Mouse (Mus musculus): Measurements from ENCODE around the gene Cpne4.

Gene Cpne4

DNA sequence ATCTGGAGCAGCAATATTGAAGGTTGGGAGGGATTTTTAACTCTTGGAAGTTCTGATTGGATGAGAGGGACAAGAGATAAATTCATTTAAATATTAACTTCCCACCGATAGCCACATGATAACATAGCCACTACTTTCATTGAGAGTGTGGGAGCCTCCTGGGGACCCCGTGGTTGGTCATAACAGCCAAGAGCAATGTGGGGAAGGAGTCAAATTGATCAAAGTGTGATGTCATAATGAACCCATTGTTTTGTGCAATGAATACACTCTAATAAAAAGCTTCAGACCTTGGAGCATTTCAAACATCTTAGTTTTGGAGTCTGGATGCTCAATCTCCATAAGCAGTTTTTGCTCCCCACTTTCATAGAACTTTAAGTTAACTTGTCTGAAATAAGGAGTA is at the start of gene Cpne4:
Gene Cpne4 (plus strand): TSS at position 301 of the 400 bp plus-strand sequence.
- no peak for DNase-seq

- DNase-seq, result no peak
Measured at GRCm38 (mm10) chr9:104515187-104515586, 31.9 kb upstream of the Cpne4 start.

DNA sequence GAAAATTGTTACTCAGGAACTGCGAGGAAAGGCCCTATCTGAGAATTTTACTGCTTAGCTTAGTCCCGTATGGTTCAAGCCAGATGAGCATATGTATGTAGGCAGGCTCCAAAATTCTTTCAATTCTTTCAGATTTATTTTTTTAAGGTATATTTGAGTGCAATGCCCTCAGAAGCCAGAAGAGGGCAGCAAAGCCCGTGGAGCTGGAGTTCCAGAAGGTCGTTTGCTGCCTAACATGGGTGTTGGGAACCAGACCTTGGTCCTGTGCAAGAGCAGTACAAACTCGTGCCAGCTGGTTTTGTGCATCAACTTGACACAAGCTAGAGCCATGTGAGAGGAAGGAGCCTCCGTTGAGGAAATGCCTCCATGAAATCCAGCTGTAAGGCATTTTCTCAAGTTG is 11.6 kb upstream of the Cpne4 start:
- no peak for DNase-seq

DNA sequence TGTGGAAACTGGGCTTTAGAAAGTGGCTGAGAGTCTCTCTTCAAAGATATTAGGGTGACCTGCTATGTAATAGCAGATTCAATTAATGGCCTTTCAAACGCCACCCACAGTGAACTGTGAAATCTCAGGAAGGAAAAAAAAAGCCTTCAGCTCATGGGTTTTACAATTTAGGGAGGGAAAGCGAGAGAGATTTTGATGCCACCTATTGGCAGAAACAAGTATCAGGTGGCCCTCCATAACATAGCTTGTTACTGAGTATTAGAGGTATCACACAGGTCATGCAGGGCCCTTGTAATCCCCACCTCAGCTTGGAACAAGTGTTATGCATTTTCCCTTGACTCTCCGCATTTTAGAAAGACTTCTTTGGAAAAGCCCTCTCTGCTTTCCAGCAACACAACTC is 18.7 kb downstream of the Cpne4 start:
- DNase-seq, result no peak

GRCm38 (mm10) chr9:104566468-104566867 is 19.4 kb downstream of the Cpne4 start:
- DNase-seq, result no peak

DNA sequence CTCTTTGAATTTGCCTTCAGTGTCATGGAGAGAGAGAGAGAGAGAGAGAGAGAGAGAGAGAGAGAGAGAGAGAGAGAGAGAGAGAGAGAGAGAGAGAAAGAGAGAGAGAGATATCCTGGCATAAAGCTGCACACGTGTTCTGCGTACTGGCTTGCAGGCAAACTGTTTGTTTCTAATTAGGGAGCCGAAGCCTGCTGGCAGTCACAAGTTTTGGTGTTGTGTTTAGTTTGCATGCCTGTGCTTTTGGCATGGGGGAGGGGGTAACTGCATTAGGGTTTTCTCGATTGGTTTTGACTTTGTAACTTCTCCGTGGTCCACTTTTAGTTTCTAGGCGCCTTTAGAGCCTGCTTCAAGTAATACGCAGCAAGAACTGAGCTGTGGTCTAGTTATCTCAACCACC is 20.0 kb downstream of the Cpne4 start:
- DNase-seq, result no peak

DNA sequence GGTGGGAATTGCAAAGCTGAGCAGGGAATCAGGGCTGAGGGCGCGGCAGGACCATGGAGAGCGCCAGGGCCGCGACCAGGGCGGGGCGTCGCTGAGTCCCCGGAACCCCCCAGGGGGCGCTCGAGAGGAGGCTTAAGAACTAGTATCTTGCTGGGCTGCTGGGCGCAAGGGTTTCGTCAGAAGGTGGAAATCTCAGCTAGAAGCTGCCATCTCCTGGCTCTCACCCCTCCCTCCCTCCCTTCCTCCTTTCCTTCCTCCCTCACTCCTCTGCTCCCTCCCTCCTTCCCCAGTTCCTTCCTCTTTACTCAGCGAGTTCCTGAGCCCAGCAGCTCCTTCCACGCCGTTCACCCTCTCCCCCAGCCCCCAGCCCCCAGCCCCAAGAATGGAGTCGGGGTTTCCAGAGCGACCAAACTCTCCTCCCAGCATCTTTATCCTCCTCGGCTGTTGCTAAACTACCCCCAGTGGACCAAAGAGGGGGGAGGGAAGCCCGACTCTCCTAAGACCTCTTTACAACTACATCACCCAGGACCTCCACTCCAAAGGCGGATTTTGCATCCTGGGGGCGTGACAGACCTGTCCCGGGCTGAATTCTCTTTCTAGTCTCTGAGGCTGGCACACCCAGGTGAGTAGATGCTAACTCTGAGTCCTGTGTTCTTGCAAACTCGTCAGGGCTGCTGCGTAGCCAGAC is 22.5 kb downstream of the Cpne4 start:
- peak; percentile 78 to 83 for DNase-seq

DNA sequence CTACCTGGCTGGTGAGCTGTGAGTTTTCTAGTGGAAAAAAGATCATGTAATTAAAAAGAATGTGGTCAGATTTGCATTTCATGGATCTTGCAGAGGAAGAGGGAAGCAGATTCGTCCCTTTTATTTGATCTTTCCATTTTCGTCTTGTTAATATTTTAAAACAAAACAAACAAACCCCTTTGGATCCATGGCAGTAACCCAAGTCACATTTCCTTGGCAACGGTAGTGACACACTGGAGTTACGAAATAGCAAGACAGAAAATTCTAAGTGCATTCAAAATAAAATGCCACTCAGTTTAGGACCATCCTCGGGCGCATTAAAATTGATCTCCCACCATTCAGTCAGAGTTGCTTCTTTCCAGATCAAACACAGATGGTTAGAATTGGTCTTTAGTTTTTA is 25.8 kb downstream of the Cpne4 start:
- DNase-seq, result no peak

DNA sequence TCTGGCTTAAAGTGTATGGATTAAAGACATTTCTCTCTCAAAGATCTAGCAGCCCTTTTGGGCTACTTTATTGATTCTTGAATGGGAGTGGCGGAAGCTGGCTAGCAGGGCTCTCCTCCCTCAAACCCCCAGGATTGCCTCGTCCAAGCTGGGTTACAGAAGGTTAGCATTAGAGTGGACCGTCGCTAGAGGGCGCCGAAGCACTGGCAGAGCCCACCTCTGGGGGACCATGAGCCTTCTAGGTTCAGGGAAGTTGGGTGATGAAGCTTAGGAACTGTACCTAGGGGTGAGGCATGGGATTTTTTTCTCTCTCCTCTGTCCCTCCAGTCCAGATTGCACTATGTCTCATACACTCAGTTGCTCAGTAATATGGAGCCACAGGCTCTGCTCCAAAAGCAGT is 27.4 kb downstream of the Cpne4 start:
- peak; percentile 42 to 57 for DNase-seq

- DNase-seq, result no peak
Measured at GRCm38 (mm10) chr9:104581921-104582624, 35.0 kb downstream of the Cpne4 start.

DNA sequence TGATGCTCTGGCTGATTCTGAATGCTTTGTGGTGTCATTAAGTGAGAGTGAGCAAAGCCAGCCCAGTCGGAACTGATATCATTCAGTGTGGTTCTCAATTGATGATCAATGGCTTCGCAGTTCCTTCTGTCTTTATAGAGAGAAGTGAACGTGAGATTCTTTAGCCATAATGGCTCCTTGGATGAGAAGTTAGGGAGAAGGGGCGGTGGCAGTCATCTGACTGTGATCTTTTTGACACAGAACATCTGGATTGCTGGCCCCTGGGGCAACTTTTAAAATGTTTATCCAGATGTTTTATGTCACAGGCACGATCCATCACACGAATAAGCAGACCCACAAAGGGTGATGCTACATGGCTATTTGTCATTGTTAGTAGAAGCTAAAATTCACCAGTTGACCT is 35.6 kb downstream of the Cpne4 start:
- peak; percentile 4 to 35 for DNase-seq

GRCm38 (mm10) chr9:104594550-104594949 is 47.5 kb downstream of the Cpne4 start:
- DNase-seq, result no peak

- DNase-seq, result no peak
Measured at GRCm38 (mm10) chr9:104594979-104595378, 47.9 kb downstream of the Cpne4 start.

DNA sequence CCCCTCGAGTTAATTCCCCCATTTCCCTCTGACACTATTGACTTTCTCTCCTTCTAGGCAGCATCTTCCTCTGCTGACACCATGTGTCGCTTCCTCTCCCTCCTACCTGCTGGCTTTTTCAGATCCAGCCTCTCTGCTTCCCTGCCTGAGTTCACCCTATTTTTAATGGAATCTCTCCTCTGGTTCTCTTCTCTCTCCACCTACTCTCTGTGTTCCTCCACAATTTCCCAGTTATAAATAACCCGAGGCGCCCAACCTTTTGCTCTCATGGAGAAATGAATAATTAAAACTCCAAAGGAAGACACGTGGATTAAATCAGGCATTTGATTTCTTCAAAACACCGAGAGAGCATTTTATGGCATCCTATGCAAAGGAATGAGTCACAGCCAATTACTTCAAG is 65.4 kb downstream of the Cpne4 start:
- no peak for DNase-seq

DNA sequence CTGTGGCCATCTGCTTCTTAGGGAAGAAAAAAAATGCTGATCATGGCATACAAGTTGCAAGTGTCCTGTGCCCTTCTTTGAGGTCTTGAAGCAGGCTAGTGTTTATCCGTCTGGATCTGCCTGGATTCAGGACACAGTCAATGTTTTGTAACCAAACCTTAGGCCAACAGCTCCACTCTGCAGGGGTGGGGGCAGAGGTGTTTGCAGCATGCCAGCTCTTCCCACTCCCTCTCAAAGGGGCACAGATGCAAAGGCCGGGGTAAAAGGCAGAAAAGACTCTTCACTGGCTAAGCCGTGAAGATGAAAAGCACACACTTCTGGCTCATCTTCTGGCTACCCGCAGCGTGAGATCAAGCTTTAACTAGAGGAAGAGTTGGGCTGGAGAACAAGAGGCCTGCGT is 69.6 kb downstream of the Cpne4 start:
- DNase-seq, result no peak

DNA sequence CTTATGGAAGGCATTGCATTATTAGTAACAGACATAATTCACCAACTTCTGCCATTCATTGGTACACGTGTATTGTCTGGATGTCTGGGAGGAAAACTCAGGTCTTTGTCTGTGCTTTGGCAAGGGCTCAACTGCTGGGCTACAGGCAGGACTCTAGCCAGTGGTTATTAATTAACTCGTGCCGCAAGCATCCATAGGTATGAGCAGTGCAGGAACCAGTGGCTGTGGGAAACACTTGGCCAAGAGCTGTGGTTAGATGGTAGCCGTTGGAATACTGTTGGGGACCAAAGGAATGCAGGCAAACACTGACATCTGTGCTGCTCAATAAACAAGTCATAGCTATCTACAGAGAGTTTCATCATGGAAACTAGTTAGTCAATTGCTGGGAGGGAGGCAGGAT is 76.5 kb downstream of the Cpne4 start:
- no peak for DNase-seq

- no peak for DNase-seq
Measured at GRCm38 (mm10) chr9:104627816-104628215, 80.7 kb downstream of the Cpne4 start.

- DNase-seq, result no peak
Measured at GRCm38 (mm10) chr9:104629282-104629681, 82.2 kb downstream of the Cpne4 start.

GRCm38 (mm10) chr9:104646348-104646994 is 99.4 kb downstream of the Cpne4 start:
- peak; percentile 9 to 54 for DNase-seq

- no peak for DNase-seq
Measured at GRCm38 (mm10) chr9:104652691-104653261, 105.7 kb downstream of the Cpne4 start.

DNA sequence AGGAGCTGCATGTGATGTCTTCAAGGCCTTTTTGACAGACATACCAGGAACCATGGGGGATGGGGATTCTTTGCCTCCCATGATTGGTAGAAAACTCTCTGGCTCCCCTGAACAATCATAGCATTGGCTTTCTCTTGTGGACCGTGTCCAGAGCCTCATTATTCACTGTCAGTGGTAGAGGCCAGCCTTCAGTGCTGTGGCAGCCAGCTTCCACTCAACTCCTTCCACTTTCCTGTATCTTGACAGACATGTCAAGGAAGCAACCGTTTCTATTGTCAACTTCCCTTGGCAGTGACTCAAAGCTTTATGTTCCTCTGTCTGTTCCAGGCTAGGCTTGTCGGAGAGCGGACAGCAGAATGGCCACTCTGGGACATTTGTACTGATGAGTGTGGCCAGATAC is 112.7 kb downstream of the Cpne4 start:
- peak; percentile 7 to 20 for DNase-seq

DNA sequence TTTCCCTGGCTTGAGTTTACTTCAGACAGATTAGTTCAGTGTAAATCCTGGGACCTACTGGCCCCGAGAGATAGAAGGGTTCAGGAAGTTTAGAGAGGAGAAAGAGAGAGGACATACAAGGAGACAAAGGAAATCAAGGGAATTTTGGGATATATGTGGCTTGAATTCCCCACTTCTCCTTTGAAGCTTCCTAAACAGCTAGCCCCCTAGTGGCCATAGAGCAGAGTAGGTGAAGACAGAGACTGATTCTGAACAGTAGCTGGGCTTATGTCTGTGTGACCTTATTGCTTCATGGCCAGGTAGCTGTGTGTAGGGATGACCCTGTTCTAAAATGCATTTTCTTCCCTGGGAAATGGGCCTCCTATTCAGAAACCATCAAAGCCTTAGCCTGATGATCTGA is 129.6 kb downstream of the Cpne4 start:
- DNase-seq, result no peak

- no peak for DNase-seq
Measured at GRCm38 (mm10) chr9:104678571-104678970, 131.5 kb downstream of the Cpne4 start.

DNA sequence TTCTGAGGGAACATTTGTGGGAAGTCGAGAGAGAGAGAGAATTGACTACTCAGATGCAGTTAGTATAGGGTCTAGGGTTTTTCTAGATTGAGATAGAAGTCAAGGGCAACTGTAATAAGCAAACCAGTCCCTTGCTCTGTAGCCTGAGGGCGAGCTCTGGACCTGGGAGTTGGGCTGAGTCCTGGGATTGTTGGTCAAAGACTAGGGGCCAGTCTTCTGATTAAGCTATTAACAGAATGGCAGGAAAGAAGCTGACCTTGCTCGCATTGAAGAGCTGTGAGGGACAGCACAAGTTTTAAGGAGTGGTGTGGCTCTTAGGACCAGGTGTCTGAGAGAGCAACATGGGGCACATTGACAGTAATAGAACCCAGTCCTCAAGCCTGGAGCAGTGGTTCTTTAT is 140.0 kb downstream of the Cpne4 start:
- no peak for DNase-seq
